Mouse (Mus musculus) right cerebral cortex, adult 18-20 months (tissue): ENCODE measurements around the gene Olfr600.
"Not testable (repeated sequence)": the region's sequence is repeated elsewhere in the genome, so short reads cannot be mapped to it uniquely, and the experiment has no call there.

Source experiments
- DNase-seq: peaks from one replicate; pipeline ENCODE4 v3.0.0; 2022; ENCODE audit warnings: mixed read lengths

The Olfr600 gene

DNA sequence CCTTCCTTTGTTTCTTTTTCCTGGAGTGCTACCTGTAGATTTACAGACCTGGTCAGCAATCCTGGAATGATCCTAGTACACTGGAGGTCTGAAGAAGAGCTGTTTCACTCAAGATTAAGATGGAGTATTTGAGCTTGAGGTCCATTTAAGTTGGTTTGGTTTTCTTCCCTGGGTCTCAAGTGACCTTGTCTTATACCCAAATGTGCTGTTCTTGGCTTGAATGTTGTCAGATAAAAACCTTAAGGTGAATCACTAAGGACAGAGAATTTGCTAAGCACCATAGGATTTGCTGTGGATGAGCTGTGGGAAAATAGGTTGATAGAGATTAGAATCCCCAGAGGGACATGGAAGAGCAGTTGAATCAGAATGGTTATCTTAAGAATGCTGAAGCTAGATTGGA lies at the start of gene Olfr600:
Gene Olfr600, minus strand, starts transcription at position 101 of the 400 bp plus-strand sequence.
- no peak for DNase-seq

DNA sequence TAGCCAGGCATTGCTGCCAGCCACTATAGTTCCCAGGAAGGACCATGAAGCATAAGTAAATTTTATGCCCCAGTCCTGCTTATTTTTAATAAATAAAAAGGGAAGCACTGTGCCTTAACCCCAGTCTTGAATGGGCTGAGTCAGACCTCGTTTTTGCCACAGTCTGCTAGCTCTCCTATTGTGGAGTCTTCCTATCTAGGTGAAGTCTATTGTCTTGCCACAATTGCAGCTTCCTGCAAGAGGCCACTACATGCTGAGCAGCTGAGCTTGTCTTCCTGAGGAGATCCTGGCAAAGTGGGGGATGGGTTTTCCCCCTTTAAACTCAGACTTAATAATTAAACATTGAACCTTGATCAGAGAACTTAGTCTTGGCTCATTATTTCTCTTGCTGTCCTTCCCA lies 49.5 kb upstream of the Olfr600 start:
- DNase-seq, result no peak

DNA sequence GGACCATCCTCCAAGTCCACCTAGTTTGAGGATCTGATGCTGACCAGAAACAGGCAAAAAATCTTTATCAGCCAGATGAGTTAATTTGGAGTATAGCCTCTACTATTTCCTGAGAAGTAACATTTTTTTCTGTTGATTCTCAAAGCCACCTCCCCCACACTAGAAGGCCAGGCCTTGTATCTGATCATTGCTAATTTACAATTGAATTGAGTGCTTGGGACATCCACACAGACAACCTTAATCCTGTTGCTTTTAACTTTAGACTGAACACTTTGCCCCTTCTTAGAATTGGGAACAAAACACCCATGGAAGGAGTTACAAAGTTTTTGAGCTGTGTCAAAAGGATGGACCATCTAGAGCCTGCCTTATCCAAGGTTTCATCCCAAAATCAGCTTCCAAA lies 48.3 kb upstream of the Olfr600 start:
- DNase-seq, result no peak

DNA sequence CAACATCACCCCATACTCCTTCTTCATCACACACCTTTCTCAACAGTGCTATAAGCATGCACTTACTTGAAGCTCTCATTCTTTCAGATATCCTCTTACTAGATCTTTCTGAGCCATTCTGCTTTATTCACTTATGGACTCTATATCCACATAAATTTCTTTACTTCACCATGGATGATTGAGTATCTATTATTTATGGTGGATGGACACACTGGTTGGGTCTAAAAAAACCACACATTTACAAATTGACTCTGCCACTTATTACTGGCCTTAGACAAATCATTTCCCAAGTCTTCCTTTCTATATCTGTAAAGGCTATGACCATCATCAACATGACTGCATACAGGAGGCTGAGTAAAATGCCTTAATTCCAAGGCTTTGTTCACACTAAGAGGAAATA lies 36.6 kb upstream of the Olfr600 start, which contains the start of gene Olfr603:
Gene Olfr603, minus strand, starts transcription at position 101 of the 400 bp plus-strand sequence.
- DNase-seq, result no peak

DNA sequence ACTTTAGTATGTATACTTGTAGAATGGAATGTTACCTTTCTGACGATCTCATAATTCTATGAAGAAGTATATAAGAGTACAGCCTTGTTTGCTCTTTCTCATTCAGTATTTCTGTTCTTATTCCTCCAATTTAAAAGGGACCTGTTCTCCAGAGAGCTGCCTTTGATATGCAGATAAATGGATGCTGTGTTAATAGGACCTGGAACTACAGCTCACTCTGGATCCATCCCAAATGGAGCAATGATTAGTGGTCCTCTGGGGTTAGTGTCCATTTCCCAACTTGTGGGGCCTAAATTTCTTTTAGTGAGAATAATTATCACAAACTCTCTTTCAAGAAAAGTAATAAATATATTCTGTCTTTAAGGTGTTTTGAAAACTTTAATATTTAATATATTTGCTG lies 13.1 kb upstream of the Olfr600 start, which contains the start of gene Olfr601:
Gene Olfr601, minus strand, starts transcription at position 101 of the 400 bp plus-strand sequence.
- no peak for DNase-seq

DNA sequence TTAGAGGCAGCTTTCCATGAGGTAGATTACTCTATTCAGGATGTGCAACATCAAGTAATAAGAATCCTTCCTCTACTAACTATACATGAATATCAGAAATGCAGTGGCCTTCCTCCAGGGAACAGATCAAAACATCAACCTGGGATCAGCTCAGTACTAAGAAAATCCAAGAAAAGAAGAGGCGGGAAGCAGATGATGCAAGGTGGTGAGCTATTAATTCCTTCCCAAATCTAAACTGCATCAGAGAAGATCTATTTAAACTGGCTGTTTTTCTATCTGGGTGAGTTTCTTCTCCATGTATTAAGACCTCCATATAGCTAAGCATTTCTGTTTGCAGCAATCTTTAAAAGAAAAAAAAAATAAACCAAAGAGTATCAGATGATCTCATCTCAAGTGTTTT lies 13.9 kb downstream of the Olfr600 start, which contains the start of gene Olfr599:
Gene Olfr599, plus strand, starts transcription at position 301 of the 400 bp plus-strand sequence.
- no peak for DNase-seq

DNA sequence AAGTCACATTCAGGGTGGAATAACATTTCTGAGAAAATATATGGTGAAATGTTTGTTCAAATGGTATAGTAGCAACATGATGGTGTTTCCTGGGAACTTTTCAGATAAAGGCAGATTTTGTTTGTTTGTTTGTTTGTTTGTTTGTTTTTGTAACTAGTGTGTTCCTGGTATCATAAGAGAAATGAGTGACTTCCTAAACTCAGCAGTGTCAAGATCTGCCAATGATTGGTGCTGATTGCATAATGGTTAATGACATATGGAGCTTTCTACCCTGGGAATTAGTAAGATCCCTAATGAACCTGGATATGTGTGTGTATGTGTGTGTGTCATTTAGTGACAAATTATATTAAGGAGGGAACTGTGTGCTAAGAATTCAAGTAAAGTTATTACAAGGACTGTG lies 26.2 kb downstream of the Olfr600 start, which contains the start of gene Olfr598:
Gene Olfr598, plus strand, starts transcription at position 301 of the 400 bp plus-strand sequence.
- DNase-seq, result no peak

DNA sequence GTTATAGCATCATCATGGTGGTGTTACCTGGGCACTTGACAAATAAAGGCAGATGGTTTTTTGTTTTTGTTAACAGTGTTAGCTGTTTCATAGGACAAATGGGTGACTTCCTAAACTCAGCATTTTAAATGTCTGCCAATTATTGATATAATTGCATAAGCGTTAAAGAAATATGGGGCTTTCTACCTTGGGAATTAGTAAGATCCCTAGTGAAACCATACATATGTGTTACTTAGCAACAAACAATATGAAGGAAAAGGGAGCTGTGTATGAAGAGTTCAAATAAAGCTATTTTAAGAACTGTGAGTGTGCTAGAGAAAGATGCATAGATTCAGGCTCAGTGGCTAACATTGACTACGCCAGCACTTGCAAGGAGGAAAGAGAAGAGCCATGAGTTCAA lies 33.5 kb downstream of the Olfr600 start, which contains the start of gene Olfr597:
Gene Olfr597, plus strand, starts transcription at position 301 of the 400 bp plus-strand sequence.
- DNase-seq, result not testable (repeated sequence)

DNA sequence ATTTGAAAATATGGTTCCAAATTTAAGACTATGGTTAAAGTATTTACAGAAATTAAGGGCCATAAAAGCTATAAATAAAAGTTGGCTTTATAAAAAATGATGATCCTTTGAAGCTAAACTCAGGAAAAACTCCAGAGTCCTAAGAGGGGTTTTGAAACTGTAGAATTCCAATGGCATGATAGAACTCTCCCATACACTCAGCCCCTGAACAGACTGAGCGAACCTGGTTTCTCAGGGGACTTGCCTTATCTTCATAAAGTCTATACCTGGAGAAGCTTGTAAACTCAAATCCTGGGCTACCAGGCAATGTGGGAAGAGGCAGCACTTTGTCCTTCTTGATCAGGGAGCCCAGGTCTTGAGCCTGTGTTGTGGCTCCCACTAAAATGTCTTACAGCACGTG lies 44.1 kb downstream of the Olfr600 start, which contains the start of gene Olfr596:
Gene Olfr596, plus strand, starts transcription at position 301 of the 400 bp plus-strand sequence.
- DNase-seq, result not testable (repeated sequence)
